Mouse (Mus musculus) ES-Bruce4 (cell line): ENCODE results near the gene Lce3f. TPM values are rescaled to one million over a fixed set of nuclear protein-coding genes. Genes with fewer than 3 reads are reported as not detected.

Source experiments
- H3K27ac ChIP-seq: 2 replicates; pipeline ENCODE4 v1.5.1; 2012; ENCODE audit warnings: low read length, inconsistent platforms; ENCODE audit not compliant: insufficient read depth
- H3K27me3 ChIP-seq: 2 replicates; pipeline ENCODE4 v1.6.1; 2012; ENCODE audit warnings: mild to moderate bottlenecking, low read length, inconsistent platforms; ENCODE audit not compliant: control insufficient read depth, poor library complexity, insufficient read depth, severe bottlenecking
- H3K36me3 ChIP-seq: 2 replicates; pipeline ENCODE4 v1.6.1; 2012; ENCODE audit warnings: inconsistent platforms, mild to moderate bottlenecking, low read length, moderate library complexity; ENCODE audit not compliant: control insufficient read depth, poor library complexity, insufficient read depth, severe bottlenecking
- H3K4me1 ChIP-seq: one replicate; pipeline ENCODE4 v1.8.1; 2011; ENCODE audit warnings: low read length; ENCODE audit not compliant: control insufficient read depth, insufficient read depth
- H3K4me3 ChIP-seq: 2 replicates; pipeline ENCODE4 v1.5.1; 2011; ENCODE audit warnings: low read depth, mild to moderate bottlenecking, low read length
- H3K9ac ChIP-seq: 2 replicates; pipeline ENCODE4 v1.6.1; 2012; ENCODE audit warnings: low read depth, mild to moderate bottlenecking, inconsistent platforms; ENCODE audit not compliant: poor library complexity, severe bottlenecking
- H3K9me3 ChIP-seq: replicated peaks from 2 replicates; pipeline ENCODE4 v1.6.1; 2012; ENCODE audit warnings: mild to moderate bottlenecking, low read length, inconsistent platforms; ENCODE audit not compliant: control insufficient read depth, poor library complexity, insufficient read depth, severe bottlenecking
- CTCF ChIP-seq: IDR thresholded peaks from one replicate; pipeline ENCODE4 v1.8.1; 2011; ENCODE audit warnings: low read depth, low read length
- EP300 ChIP-seq: IDR thresholded peaks from 2 replicates; pipeline ENCODE4 v1.6.1; 2011; ENCODE audit warnings: low read depth, low read length; ENCODE audit not compliant: insufficient read depth
- POLR2A ChIP-seq: IDR thresholded peaks from one replicate; pipeline ENCODE4 v1.8.1; 2011; ENCODE audit warnings: low read length; ENCODE audit not compliant: insufficient read depth
- polyA plus RNA-seq: library from polyadenylated mRNA; stranded (reverse); fragments of >200 nt; gene quantifications from 2 replicates; pipeline ENCODE4 v1.2.4, GENCODE M21; 2011; ENCODE audit warnings: low read depth; ENCODE audit not compliant: missing spikeins, insufficient read depth, insufficient read length

Gene Lce3f
- polyA plus RNA-seq, 1 experiment: not detected

- no peaks in the 10 kb centered on the region for H3K36me3 ChIP-seq
- no peak overlapping the region for H3K9ac ChIP-seq
- H3K4me3 ChIP-seq: no peak overlapping the region
- no peaks in the 10 kb centered on the region for H3K9me3 ChIP-seq
- no peak overlapping the region for H3K27ac ChIP-seq
- no peaks in the 10 kb centered on the region for H3K4me1 ChIP-seq
- TF ChIP-seq POLR2A: no peak
- no peak for TF ChIP-seq EP300
- no peak for TF ChIP-seq CTCF
- no peaks in the 10 kb centered on the region; the same call in 1 of the 2 replicates for H3K27me3 ChIP-seq
Observed at GRCm38 (mm10) chr3:93021171-93021570, 29.1 kb downstream of the Lce3f start.

- H3K36me3 ChIP-seq: no peaks in the 10 kb centered on the region
- TF ChIP-seq EP300 (no peak), CTCF (no peak), POLR2A (no peak)
- no peak overlapping the region for H3K27ac ChIP-seq
- H3K9ac ChIP-seq: no peak overlapping the region
- H3K9me3 ChIP-seq: no peaks in the 10 kb centered on the region
- H3K27me3 ChIP-seq: peaks cover 1% of the 10 kb centered on the region; the same call in 1 of the 2 replicates
- H3K4me1 ChIP-seq: no peaks in the 10 kb centered on the region
- no peak overlapping the region for H3K4me3 ChIP-seq
Observed at GRCm38 (mm10) chr3:93023411-93024184, 31.6 kb downstream of the Lce3f start.

GRCm38 (mm10) chr3:93025486-93025885 is 33.5 kb downstream of the Lce3f start:
- TF ChIP-seq EP300 (no peak), POLR2A (no peak), CTCF (no peak)
- no peak overlapping the region for H3K4me3 ChIP-seq
- H3K9me3 ChIP-seq: no peaks in the 10 kb centered on the region
- H3K9ac ChIP-seq: no peak overlapping the region
- H3K4me1 ChIP-seq: no peaks in the 10 kb centered on the region
- no peaks in the 10 kb centered on the region for H3K36me3 ChIP-seq
- no peak overlapping the region for H3K27ac ChIP-seq
- H3K27me3 ChIP-seq: peaks cover 1% of the 10 kb centered on the region; the same call in 1 of the 2 replicates

GRCm38 (mm10) chr3:93031450-93031849 is 39.4 kb downstream of the Lce3f start:
- Histone ChIP-seq H3K27me3 (0 out of 2 replicates have a peak, but pooled peaks cover 1% of the 10 kb centered on the region), H3K36me3 (no peaks in the 10 kb centered on the region), H3K4me1 (no peaks in the 10 kb centered on the region), H3K9ac (no peak overlapping the region), H3K27ac (no peak overlapping the region), H3K9me3 (no peaks in the 10 kb centered on the region), H3K4me3 (no peak overlapping the region)
- peak; percentile 13 for TF ChIP-seq CTCF
- no peak for TF ChIP-seq EP300
- TF ChIP-seq POLR2A: no peak

Other genes starting within 250 kb of the Lce3f start
- not detected in 2 replicates for gene Lce1g, start 239.9 kb upstream of the Lce3f start, polyA plus RNA-seq
- not detected in 2 replicates for gene Lce1h, start 227.2 kb upstream of the Lce3f start, polyA plus RNA-seq
- not detected in 2 replicates for gene Lce1i, start 213.3 kb upstream of the Lce3f start, polyA plus RNA-seq
- gene Lce1j, start 201.7 kb upstream of the Lce3f start, polyA plus RNA-seq: not detected in 2 replicates
- gene Lce1k, start 184.3 kb upstream of the Lce3f start, polyA plus RNA-seq: not detected in 2 replicates
- gene Kprp, start 165.0 kb upstream of the Lce3f start, polyA plus RNA-seq: not detected in 2 replicates
- gene Lce1l, start 140.9 kb upstream of the Lce3f start, polyA plus RNA-seq: not detected in 2 replicates
- not detected in 2 replicates for gene 2310050C09Rik, start 122.0 kb upstream of the Lce3f start, polyA plus RNA-seq
- not detected in 2 replicates for gene Lce3a, start 66.0 kb upstream of the Lce3f start, polyA plus RNA-seq
- not detected in 2 replicates for gene Lce3b, start 59.2 kb upstream of the Lce3f start, polyA plus RNA-seq
- not detected in 2 replicates for gene Lce3c, start 47.7 kb upstream of the Lce3f start, polyA plus RNA-seq
- gene Lce3d, start 34.8 kb upstream of the Lce3f start, polyA plus RNA-seq: not detected in 2 replicates
- gene Lce3e, start 25.2 kb upstream of the Lce3f start, polyA plus RNA-seq: not detected in 2 replicates
- gene Crct1, start 23.5 kb downstream of the Lce3f start, polyA plus RNA-seq: not detected in 2 replicates
- not detected in 2 replicates for gene Lce1m, start 26.8 kb downstream of the Lce3f start, polyA plus RNA-seq
- gene Gm4858, start 76.6 kb downstream of the Lce3f start, polyA plus RNA-seq: not detected in 2 replicates
- gene Crnn, start 152.6 kb downstream of the Lce3f start, polyA plus RNA-seq: not detected in 2 replicates
- gene Flg2, start 205.1 kb downstream of the Lce3f start, polyA plus RNA-seq: not detected in 2 replicates